Mouse (Mus musculus) kidney, adult 2 months (tissue): ENCODE results near the gene Gm10337. TPM values are rescaled to one million over a fixed set of nuclear protein-coding genes. Genes with fewer than 3 reads are reported as not detected.

Source experiments
- DNase-seq: peaks from one replicate; pipeline ENCODE4 v3.0.0; 2021
- H3K27ac ChIP-seq: fragments of 200-500 bp; 2 replicates; pipeline ENCODE4 v1.5.1; 2012; ENCODE audit warnings: low read depth, low read length, control low read depth, inconsistent platforms; ENCODE audit not compliant: insufficient read depth
- H3K27me3 ChIP-seq: fragments of 200-500 bp; replicated peaks from 2 replicates; pipeline ENCODE4 v1.6.1; 2012; ENCODE audit warnings: mild to moderate bottlenecking, moderate library complexity, low read length, inconsistent platforms; ENCODE audit not compliant: control insufficient read depth, insufficient read depth
- H3K36me3 ChIP-seq: fragments of 200-500 bp; 2 replicates; pipeline ENCODE4 v1.6.1; 2012; ENCODE audit warnings: mild to moderate bottlenecking, moderate library complexity, low read length, inconsistent platforms; ENCODE audit not compliant: control insufficient read depth, insufficient read depth
- H3K4me1 ChIP-seq: fragments of 200-500 bp; 2 replicates; pipeline ENCODE4 v1.6.1; 2011; ENCODE audit warnings: low read length; ENCODE audit not compliant: control insufficient read depth, insufficient read depth
- H3K4me3 ChIP-seq: fragments of 200-500 bp; 2 replicates; pipeline ENCODE4 v1.5.1; 2011; ENCODE audit warnings: mild to moderate bottlenecking, low read depth, low read length, control low read depth; ENCODE audit not compliant: insufficient read depth
- CTCF ChIP-seq: fragments of 200-500 bp; conservative IDR thresholded peaks from 2 replicates; pipeline ENCODE4 v1.5.1; 2011; ENCODE audit warnings: low read depth, mild to moderate bottlenecking, control low read depth, low read length, moderate library complexity, mixed read lengths; ENCODE audit not compliant: insufficient read depth, insufficient read length
- POLR2A ChIP-seq: fragments of 200-500 bp; IDR thresholded peaks from one replicate; pipeline ENCODE4 v1.6.1; 2011; ENCODE audit warnings: low read depth, low read length, control low read depth
- WGBS: fragments of 180-500 bp; shearing (Covaris S2); methylation state at CpG from one replicate; pipeline ENCODE4 v1.1.7; 2018; 5-methylcytosine and 5-hydroxymethylcytosine counted together
- polyA plus RNA-seq: library from polyadenylated mRNA; depleted of rRNA; stranded (reverse); fragments of >200 nt; gene quantifications from 2 replicates; pipeline ENCODE4 v1.2.3, GENCODE M21; 2012

Gene Gm10337
- polyA plus RNA-seq, 1 experiment: not detected

DNA sequence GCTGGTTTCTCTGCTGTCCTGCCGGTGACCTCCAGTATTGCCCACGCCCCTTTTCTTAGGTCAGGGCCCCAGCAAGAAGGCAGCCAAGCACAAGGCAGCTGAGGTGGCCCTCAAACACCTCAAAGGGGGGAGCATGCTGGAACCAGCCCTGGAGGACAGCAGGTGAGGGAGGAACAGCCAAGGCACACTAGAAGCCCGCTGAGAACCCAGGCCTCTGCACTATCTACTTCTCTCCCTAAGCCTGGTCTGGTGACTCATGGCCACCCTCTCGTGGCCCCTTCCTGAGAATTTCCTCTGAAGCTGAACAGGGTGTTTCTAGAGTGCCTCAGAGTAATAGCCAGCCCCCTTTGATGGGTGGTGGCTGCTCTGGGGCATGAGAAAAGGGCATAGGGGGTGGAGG, 16.9 kb downstream of the Gm10337 start:
- 70% methylated on average over 4 of the region's 4 CpGs for WGBS

DNA sequence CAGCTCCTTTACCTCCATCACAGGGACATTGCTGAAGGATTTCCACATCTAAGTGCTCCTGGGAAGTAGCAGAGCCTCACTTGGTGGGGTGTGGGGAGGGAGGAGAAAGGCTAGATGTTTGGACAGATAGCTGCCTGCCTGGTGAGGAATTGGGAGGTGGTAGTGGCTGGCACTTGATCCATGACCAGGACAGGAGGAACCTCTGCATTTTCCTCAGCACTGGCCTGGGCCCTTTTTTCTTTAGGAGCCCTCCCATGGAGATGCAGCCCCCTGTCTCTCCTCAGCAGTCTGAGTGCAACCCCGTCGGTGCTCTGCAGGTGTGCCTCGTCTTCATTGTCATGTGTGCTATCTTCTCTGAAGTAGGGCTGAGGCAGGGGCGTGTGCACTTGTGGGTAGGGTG, 18.0 kb downstream of the Gm10337 start:
- Histone ChIP-seq H3K27me3 (no peaks in the 10 kb centered on the region), H3K27ac (no peak overlapping the region), H3K36me3 (no peaks in the 10 kb centered on the region), H3K4me1 (peaks cover 3% of the 10 kb centered on the region; the same call in 1 of the 2 replicates), H3K4me3 (no peak overlapping the region)
- 74% methylated on average over 4 of the region's 4 CpGs for WGBS
- no peak for DNase-seq
- TF ChIP-seq CTCF: no peak
- no peak for TF ChIP-seq POLR2A

More for the DNA sequence above, 16.9 kb downstream of the Gm10337 start:
- Histone ChIP-seq H3K4me1 (peaks cover 3% of the 10 kb centered on the region; the same call in 1 of the 2 replicates), H3K4me3 (no peak overlapping the region), H3K36me3 (no peaks in the 10 kb centered on the region), H3K27me3 (no peaks in the 10 kb centered on the region), H3K27ac (no peak overlapping the region)
- TF ChIP-seq CTCF (no peak), POLR2A (no peak)
- DNase-seq: no peak

DNA sequence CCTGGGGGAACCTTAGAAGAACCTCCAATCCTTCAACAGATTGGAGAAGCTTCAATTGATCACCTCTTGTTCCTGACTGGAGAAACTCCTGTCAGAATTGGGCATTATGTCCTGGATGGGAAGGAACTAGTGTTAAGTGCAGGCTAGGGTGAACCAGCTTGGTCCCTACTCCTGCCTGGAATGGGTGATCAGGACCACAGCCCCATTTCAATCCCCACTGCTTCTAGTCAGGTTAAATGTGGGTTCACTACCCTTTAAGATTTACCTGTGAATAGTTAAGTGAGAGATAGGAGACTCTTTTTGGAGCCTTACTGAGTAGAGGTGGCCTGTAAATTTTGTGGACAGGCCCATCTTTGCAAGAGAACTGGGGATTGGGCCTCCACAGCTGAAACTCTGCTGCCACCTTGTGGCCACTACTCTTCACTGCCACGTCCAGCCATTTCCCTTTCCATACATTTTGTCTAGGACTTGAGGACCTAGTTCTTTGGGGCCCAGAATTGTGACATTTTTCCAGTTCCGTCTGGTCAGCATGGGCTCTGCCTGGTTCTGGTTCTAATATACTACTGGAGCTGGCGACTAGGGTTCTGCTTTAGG, 21.5 kb downstream of the Gm10337 start, which contains the start of gene Npff:
TSS of gene Npff (minus strand) at position 51 of the 594 bp plus-strand sequence.
- Histone ChIP-seq H3K27me3 (no peaks in the 10 kb centered on the region), H3K4me3 (no peak within 1 kb of the TSS), H3K36me3 (no peaks in the 10 kb centered on the region; the same call in none of the 2 replicates), H3K27ac (no peak within 1 kb of the TSS), H3K4me1 (no peaks in the 10 kb centered on the region)
- TF ChIP-seq POLR2A: no peak
- peak; percentile 95 for TF ChIP-seq CTCF
- DNase-seq: peak; percentile 71
- 6% methylated on average over 3 of the region's 3 CpGs for WGBS

DNA sequence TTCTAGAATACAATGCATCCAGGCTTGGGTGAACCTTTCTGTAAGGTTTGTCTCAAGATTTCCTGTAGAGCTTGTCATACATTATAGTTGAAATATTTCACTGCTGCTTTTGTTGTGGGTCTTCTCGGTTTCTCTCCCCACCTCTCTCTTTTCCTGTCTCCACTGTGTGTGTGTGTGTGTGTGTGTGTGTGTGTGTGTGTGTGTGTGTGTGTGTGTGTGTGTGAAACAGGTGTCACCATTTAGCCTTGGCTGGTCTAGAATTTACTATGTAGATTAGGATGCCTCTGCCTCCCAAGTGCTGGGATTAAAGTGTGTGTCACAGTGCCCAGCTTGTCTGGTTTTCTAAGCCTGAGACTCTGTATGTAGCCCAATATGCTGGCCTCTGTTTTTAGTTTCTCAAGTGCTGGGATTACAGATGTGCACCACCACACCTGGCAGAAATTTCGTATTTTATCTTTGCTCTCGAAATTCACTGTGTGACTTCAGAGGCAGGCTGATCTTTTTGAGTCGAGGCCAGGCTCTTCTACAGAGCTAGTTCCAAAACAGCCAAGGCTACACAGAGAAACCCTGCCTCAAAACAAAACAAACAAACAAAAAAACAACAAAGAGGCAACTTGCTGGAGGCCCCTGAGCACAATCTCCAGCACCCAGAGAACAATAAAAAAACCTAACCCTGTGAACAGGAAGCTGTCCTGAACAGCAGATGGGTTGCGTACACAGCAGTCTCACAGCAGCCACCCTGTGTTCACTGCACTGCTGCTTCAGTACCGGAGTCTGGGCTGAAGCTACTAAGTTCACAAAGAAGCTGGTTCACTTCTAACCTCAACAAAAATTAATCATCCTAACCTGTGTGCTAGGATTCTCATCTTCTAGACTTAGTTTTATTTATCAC, 22.8 kb downstream of the Gm10337 start:
- H3K27ac ChIP-seq: no peak overlapping the region

DNA sequence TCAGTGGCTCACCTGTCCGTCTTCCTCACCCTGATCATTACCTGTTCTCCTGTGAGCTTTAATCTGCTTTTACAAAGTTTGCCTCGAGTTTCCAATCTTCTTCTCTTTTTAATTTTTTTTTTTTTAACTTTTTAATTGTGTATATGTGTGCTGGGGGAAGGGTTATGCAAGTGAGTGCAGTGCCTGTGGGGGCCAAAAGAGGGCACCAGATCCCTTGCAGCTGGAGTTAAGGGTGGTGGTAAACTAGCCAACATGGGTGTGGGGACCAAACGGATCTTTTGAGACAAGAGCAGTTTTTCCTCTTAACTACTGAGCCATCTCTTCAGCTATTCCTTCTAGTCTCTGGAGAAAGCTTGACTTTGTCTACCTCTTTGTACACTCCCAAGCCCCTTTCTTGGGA, 24.4 kb downstream of the Gm10337 start:
- Histone ChIP-seq H3K27ac (no peak overlapping the region), H3K27me3 (no peaks in the 10 kb centered on the region), H3K4me1 (no peaks in the 10 kb centered on the region), H3K36me3 (peaks cover 4% of the 10 kb centered on the region), H3K4me3 (no peak overlapping the region)
- no peak for DNase-seq
- 87% methylated on average over 3 of the region's 3 CpGs for WGBS
- TF ChIP-seq POLR2A (no peak), CTCF (peak; percentile 58)

More for the DNA sequence above, 22.8 kb downstream of the Gm10337 start:
- Histone ChIP-seq H3K4me1 (no peaks in the 10 kb centered on the region), H3K27me3 (no peaks in the 10 kb centered on the region), H3K36me3 (no peaks in the 10 kb centered on the region; the same call in none of the 2 replicates), H3K4me3 (no peak overlapping the region)
- TF ChIP-seq CTCF (no peak), POLR2A (no peak)
- no peak for DNase-seq
- 78% methylated on average over 6 of the region's 6 CpGs for WGBS

DNA sequence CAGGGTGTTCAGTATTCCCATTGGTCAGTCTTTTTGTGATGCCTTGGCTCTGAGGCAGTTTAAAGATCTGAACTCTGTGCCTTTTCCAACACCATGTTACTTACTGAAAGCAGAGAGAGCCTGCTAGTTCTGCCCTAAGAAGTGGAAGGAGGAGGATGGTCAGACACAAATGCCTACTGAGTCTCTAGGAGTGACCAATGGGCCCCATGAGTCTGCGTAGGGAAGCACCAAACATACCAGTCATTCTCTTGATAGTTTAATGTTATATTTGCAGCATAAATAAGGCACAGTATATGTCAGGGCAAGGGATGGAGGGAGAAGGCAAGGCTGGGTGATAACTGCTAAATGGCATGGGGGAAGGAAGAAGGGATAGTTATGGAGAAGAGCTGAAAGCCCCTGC, 24.9 kb downstream of the Gm10337 start:
- Histone ChIP-seq H3K27me3 (no peaks in the 10 kb centered on the region), H3K36me3 (peaks cover 4% of the 10 kb centered on the region), H3K27ac (no peak overlapping the region), H3K4me1 (no peaks in the 10 kb centered on the region), H3K4me3 (no peak overlapping the region)
- TF ChIP-seq POLR2A: no peak
- no peak for TF ChIP-seq CTCF
- WGBS: 97% methylated on average over 1 of the region's 1 CpGs
- DNase-seq: no peak

DNA sequence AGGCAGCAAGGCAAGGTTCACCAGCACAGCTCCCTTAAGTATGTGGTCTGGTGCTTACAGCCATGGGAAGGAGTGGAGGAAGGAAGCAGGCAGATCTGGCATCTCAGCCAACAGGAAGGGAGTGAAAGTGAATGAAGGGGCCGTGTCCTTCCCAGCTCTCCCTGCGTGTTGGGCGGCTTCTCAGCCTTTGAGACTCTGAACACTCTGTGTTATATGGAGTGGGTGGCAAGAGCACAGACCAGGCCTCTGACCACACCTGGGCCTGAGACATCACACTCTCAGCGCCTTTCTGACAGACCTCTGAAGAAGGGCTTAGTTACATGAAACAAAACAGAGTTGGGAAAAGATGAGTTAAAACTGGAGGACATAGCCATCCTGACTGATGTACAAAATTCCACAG, 27.0 kb downstream of the Gm10337 start:
- H3K27me3 ChIP-seq: no peaks in the 10 kb centered on the region
- no peak overlapping the region for H3K4me3 ChIP-seq
- WGBS: 73% methylated on average over 4 of the region's 4 CpGs
- no peak overlapping the region for H3K27ac ChIP-seq
- DNase-seq: no peak
- peaks cover 7% of the 10 kb centered on the region for H3K36me3 ChIP-seq
- TF ChIP-seq POLR2A: no peak
- TF ChIP-seq CTCF: no peak
- no peaks in the 10 kb centered on the region for H3K4me1 ChIP-seq
